Mouse (Mus musculus): Measurements from ENCODE around the gene Vamp1. TPM values are rescaled to one million over a fixed set of nuclear protein-coding genes. Genes with fewer than 3 reads are reported as not detected.

The Vamp1 gene
- total RNA-seq (2022), result 1 to 10 TPM; 5.2 to 7.7 (median 6.5) TPM

DNA sequence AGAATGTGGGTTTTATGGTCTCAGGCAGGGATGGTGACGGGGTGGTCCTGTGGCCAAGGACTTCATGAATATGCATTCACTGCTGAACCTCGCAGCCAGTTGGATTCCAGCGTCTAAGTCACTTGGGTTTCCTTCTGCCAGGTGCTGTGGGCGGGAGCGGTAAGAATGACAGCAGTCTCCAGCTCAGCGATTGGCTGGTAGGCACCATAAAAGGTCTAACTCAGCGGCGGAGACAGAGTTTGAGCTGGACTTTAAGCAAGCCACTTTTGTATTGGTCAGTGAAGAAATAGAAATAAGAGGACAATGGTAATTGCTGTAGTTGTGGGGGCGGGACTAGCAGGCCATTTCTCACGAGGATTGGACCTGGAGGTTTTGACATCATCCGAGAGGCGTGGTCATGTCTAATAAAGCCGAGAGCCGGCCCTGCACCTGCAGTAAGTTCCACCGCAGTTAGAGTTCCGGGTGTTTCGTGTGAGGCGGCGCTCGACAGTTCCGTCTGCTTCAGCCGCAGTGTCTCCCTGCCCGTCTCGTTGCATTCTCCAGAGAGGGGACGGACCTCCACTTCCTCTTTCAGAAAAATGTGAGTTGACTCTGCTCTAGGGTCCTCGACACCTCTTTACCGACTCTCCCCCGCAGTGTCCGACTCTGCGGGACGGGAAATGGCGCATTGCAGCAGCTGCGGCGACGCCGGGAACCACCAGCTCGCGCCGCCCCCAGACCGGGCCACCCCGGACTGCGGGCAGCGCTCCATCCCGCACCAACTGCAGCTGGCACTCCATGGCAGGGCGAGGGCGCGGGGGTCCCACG, at the start of gene Vamp1:
Gene Vamp1, plus strand, starts transcription at position 404 of the 807 bp plus-strand sequence.
- peak; percentile 96 for DNase-seq (ENCODE audit: low spot score)

DNA sequence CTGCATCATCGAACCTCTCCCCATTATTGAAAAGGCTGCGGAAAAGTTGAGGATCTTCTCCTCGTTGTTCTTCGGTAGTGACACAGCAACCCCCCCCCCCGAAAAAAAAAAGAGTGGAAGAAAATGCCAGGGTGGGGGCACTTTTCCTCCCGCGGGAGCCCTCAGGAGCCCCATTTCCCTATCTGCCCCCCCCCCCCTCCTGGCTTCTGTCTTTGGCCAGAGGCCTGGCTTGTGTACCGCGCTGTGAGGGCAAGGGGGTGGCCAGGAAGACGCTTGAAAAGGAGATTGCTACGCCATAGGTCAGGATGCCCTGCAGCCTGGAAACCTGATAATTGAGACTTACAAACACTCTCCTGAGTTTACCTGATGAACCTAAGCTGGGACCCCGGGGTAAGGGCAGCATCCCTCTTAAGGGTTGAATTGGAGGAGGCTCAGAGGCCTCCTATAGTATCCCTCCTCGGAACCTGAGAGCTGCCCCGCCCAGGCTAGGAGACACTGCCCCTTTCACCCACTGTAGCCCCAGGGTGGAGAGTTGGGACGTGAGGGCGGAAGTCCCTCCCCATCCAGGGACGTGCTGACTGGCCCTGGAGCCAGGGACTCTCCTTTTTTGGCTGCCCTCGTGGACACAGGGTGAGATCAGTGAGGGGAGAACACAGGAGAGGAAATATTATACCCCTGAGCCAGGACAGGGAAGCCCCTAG, 49.1 kb upstream of the Vamp1 start, which contains the start of gene Gapdh:
Gene Gapdh, minus strand, starts transcription at position 417 of the 701 bp plus-strand sequence.
- peak; percentile 93 for DNase-seq (ENCODE audit: low spot score)

DNA sequence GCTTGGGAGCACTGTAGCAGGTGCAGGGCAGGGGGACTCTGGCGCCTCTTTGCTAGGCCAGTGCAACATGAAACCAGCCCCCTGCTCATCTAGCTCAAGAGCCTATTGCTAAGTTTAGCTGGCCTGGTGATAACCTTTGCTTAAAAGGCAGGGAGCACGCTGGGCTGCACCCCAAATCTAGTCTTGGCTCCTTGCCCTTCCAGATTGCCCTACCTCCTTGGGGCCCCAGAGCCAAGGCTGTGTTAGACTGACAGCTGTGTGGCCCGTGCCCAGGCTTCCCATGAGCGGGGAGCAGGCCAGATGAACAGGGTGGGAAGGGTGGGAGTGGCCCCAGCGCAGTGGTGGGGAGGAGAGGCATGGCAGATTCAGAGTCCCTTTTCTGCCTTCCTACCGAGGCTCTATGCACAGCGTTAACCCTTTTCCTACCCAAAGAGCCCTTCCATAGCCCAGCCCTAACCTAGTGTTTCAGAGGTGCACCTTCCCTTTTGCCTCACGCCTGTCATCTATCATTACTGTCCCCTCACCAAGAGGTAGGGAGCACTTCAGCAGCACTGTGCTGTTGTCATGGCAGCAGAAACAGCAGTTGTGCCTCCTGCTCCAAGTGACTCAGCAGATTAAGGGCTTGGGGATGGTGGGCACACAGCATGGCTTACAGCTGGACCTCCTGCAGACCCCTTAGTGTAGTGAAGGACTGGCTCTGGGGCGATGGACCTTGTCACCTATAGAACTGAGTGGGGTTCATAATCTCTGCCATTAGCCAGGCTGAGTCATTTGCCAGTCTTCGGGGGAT, 48.3 kb upstream of the Vamp1 start:
- DNase-seq (ENCODE audit: low spot score), result peak; percentile 72

DNA sequence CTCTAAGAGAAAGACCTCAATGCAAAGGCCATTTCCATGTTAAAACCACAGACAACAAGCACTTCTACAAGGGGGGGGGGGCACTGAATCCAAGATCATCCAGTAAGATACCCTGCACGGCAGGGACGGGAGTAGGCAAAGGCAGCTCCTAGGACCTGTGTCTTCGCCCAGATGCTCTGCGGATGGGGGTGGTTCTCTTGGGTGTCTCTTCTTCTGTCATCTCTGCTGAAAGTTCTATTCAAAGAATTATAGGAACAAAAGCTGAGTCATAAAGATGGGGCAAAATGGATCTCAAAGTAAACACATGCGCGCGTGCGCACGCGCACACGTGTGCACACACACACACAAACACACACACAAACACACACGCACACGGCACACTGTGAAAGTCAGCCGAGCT, 47.3 kb upstream of the Vamp1 start:
- DNase-seq (ENCODE audit: low spot score), result no peak

DNA sequence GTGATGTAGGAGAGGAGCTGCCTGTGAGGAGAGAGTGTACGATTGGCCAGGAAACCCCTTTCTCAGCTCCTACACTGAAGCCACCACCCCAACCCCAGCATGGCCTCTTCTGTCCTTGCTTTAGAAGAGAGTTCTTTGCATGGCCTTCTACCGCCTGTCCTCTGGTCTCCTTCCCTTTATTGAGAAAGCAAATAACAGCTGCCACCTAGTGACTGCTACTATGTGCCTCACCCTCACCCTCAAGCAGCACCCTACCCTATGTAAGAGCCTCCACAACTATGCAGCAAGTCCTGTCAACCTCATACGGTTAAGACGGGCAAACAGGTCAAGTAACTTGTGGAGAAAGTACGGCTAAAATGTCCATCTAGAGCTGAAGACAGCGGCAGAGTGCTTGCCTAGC, 45.2 kb upstream of the Vamp1 start:
- no peak for DNase-seq (ENCODE audit: low spot score)

DNA sequence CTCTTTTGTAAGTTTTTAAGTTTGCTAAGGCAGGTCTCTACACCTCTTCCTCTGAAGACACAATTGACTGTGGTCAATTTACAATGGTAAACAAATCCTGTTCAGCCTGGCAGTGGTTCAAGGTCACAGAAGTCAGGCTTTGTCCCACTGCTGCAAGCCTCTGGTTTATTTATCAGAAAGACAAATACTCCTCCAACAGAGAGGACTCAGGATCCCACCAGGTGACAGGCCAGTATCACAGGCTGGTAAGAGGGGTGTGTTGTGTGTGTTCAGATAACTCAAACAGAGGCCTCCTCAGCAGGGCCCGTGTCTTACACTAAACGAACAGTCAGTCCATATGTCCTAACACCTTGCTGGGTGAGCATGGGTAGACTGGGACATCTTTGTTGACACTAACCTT, 42.9 kb upstream of the Vamp1 start:
- no peak for DNase-seq (ENCODE audit: low spot score)

DNA sequence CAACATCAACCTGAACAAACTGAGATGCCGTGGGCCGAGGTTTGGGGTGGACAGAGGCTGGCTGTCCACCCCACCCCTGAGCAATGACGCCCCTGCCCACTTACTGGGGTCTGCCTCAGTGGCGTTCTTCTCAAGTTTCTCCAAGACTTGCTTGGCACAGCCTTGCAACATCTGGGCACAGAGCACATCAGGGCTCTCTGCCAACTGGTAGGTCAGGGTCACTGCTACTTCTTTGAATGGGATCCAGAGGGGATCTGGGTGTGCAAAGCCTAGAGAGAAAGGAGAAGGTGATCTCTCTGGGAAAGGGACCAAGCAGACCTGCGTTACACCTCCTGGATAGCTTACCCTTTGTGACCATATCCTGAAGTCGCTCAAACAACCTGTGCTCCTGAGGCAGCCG, 42.1 kb upstream of the Vamp1 start:
- no peak for DNase-seq (ENCODE audit: low spot score)

DNA sequence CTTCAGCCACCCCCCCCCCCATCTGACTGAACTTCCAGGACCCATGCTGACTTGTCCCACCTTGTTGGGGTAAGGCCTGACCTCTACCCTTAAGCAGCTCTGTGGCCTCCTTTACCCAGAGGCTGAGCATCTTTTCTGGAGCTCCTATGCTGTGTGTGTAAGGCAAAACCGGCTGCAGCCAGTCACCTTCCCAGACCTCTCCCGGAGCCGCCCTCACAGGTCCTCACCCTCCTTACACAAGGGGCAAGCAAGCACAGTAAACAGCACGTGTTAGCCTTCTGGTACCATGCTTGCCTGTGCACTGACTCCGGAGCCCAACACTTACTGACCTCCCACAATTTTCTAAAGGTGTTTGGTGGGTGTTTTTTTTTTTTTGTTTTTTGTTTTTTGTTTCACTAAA, 39.9 kb upstream of the Vamp1 start:
- DNase-seq (ENCODE audit: low spot score), result no peak

DNA sequence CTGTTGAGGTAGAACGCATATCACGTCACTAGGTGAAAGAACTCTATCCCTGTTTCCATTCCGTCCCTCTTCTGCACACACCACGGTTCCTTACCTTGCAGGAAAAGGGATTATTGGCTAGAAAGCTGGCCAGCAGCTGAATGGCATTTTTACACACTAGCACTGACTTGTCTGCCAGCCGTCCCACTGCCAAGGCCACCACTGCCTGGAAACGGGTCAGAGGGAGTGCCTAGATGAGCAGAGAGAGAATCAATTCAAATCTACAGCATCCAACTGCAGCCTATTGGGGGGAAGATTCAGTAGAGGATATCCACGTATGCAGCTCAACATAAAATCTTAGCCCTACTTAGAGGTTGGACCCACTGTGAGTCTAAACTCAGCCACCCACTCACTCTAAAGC, 35.8 kb upstream of the Vamp1 start:
- DNase-seq (ENCODE audit: low spot score), result no peak

DNA sequence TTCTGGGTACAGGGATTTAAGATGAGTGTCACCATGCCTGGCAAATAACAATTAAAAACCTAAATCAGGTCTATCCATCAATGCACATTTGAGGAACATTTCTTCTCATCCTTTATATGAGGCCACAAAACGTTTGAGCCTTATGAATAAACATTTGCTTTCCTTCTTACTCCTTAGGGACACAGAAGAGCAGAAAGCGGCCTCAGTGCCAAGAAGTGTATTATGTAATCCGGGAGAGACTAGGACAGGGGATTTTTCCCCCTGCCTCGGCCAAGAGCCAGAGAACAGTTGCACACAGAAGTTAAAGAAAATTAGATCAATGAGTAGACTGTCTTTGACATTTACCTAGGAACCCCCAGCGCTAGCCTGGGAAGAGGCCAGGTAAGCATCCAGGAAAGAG, 33.2 kb upstream of the Vamp1 start:
- no peak for DNase-seq (ENCODE audit: low spot score)

DNA sequence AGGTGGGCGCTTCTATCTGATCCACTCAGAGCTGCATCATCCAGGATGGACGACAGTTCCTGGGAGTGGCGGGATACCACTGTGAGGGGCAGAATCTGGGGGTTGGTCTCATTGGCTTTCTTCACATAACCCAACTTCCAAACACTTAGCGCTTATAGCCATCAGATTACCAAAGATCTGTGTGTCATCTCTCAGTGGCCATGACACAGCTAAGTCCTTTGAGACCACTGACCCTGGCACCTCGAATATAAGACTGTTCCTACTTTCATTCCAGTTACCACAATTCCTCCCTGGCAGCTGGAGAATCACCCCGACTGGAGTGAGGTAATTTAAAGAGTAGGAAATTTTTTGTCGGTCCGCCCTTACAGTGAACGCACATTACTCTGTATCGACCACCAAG, 29.1 kb upstream of the Vamp1 start:
- no peak for DNase-seq (ENCODE audit: low spot score)

DNA sequence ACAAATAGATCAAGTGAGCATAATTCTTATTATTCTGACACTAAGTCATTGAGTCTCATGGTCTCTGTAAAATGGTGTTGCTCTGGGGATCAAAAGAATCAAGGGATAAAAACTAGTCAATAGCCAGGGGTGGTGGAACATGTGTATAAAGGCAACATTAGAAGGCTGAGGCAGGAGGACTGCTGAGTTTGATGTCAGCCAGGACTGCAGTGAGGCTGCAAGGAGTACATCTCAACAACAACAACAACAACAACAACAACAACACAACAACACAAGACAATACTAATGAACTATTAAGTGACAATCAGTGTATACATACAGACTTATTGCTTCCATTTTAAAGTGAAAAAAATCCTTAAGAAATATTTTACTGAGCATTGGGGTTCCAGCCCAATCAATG, 24.5 kb upstream of the Vamp1 start:
- no peak for DNase-seq (ENCODE audit: low spot score)

DNA sequence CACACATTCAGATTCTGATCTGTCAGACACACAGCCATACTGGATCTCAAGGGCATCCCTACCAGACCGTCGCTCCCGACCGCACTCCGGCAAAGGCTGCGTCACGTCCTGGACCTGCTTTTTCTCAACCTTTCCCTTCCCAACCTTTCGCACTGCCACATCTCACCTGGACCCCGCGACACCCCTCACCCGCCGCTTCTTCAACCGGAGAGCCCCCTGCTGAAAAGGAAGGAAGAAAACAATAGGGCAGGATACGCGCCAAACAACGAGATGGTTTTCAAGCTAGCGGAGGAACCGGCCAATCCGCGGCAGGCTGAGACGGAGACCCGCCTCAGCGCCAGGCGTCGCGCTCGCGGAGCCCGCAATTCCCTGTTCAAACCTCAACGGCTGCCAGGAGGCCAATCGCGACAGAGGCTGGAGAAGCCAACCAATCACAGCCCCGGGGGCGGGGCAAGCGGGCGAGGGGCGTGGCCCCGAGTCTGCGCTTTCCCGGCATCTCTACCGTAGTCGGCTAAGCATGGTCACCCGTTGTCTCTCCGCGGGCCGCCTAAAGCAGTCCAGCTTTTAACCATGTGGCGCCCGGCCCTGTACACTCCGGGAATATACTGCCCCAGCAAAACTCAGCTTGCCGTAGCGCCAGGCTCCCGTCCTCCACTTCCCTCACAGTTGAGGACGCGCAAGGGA, 23.9 kb upstream of the Vamp1 start, which contains the start of the genes Ncapd2 and Mrpl51:
Gene Ncapd2, minus strand, starts transcription at position 370 of the 684 bp plus-strand sequence.
Gene Mrpl51, plus strand, starts transcription at position 470 of the 684 bp plus-strand sequence.
- peak; percentile 95 for DNase-seq (ENCODE audit: low spot score)

DNA sequence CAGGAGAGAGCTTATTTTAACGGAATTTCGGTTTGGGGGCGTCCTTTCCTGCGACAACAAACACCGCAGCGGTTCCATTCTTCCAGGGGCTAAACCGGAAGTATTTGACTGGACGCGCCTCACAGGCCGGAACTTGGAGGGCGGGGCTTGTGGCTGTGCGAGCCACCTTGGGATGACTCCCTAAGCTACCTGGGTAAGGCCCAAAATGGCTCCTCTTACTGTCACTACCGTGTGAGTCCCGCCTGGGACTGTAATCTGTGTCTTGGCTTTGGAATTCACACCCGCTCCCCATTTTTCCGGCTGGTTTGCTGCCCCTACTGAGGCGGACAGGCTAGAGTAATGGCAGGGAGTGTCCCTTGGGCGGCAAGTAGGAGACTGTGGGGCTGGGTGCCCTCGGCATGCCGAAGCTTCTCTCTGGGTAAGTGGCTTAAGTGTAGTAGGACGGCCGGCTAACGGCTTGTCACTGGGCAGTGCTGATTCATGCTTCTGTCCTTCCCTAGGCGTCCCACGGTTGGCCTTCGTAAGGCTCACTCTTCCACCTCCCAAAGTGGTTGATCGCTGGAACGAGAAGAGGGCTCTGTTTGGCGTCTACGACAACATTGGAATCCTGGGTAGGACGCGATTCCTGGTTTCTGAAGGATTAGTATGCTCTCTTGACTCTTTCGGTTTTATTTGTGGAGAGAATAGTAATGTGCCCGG, 23.2 kb upstream of the Vamp1 start:
- peak; percentile 89 for DNase-seq (ENCODE audit: low spot score)

DNA sequence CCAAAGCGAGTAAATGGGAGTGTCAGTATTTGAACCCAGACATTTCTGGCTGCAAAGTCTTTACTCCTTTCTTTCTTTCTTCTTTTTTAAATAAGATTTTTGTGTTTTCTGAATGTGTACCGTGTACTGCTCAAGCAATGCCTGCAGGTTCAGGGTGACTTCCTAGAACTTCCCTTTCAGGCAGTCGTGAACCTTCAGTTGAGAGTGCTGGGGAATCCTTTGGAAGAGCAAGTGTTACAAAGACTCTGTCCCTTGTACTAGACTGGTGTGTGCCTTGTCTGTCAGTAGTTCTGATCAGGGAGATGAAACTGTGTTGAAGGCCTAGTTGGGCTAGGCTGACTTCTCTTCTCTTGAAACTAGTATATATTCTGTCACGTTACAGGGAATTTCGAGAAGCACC, 22.5 kb upstream of the Vamp1 start:
- DNase-seq (ENCODE audit: low spot score), result no peak

DNA sequence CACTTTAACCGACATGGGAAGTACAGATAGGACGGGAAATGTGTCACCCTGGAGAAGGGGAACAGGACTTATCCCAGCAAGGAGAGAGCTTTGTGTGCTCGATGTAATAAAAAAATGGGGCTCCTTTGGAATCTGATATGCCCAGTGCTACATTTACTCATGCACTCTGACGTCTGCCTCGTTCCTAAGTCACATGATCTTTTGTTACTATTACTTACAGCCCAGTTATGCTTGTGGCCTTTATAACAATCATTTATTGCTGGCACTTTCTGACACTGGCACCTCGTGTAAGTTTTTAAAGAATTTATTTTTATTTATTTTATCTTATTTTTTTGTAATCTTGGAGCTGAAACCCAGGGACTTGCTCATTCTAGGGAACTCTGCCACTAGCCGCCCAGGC, 22.0 kb upstream of the Vamp1 start:
- DNase-seq (ENCODE audit: low spot score), result no peak

DNA sequence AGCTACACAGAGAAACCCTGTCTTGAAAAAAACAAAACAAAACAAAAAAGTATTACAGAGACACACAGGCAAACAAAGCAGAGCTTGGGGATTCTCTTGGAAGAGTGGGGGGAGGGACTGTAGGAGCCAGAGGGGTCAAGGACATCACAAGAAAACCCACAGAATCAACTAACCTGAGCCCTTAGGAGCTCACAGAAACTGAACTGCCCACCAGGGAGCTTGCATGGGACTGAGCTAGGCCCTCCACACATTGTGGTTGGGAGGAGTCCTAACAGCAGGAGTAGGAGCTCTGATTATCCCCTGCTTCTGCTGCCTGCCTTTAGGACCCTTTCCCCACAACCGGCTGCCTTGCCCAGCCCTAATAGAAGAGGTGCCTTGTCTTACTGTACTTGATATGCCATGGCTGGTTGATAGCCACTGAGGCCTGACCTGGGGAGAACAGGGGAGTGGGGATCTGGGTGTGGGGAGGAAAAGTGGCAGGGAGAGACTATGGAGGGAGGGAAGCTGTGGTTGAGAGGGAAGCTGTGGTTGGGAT, 19.7 kb upstream of the Vamp1 start:
- no peak for DNase-seq (ENCODE audit: low spot score)

DNA sequence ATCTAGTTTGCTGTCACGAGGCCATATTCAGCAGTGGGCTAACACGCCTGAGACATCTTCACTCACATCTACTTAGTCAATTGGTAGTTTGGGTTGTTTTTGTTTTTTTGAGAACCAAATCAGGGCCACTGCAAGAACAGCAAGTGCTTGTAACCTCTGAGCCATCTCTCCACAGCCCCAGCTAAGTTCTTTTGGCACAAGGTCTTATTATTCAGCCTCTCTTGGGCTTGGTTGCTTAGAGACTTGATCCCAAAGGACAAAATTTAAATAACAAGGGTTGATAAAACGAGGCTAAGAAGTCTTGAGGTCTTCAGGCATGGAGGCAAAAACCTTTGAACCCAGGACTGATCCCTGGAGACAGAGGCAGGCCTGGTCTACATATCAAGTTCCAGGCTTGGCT, 19.1 kb upstream of the Vamp1 start:
- peak; percentile 26 for DNase-seq (ENCODE audit: low spot score)

DNA sequence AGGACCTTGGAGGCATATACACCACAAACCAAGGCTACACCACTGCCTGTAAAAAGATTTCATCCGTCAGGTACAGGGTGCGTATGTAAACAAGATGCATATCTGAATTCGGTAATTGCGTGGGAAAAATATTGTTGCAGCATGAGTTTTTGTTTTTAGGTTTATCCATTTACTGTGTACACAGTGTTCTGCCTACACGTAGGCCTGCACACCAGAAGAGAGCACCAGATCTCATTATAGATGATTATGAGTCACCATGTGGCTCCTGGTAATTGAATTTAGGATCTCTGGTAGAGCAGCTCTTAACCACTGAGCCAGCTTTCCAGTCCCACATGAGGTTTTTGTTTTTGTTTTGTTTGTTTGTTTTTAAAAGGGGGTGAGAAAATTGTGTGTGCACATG, 18.2 kb upstream of the Vamp1 start:
- DNase-seq (ENCODE audit: low spot score), result no peak

DNA sequence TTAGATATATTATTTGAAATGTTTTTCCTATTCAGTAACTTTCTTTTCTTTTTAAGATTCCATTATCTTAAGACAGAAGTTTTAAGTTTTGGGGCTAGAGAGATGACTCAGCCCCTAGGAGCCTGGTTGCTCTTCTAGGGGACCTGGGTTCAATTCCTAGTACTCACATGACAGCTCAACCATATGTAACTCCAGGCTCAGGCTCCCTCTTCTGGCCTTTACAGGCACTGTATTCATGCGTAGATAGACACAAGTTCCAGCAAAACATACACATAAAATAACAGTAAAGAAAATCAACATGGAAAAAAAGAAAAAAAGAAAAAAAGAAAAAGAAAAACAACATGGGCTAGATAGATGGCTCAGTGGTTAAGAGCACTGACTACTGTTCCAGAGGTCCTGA, 4.9 kb upstream of the Vamp1 start:
- no peak for DNase-seq (ENCODE audit: low spot score)

DNA sequence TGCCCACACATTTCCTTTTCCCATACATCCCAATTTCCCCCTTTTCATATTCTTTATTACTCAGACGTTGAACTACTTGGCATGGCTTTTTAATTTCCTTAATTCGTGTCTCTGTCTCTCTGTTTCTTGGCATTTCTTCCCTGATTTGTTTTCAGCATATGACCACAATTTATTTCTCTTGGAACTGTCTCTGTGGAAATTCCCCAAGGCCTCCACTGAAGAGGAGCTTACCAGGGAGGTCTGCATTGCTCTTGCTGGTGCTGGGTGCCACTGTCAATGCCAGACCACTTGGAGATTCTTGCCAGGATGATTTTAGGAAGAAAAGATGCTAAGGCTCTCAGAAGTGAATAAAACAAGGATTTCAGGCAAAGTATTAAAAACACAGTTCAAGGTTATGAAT, 2.7 kb upstream of the Vamp1 start:
- no peak for DNase-seq (ENCODE audit: low spot score)

All from heart, adult 8-10 months (tissue).